Mouse (Mus musculus): Measurements from ENCODE around the gene Zfyve27.
A peak's percentile ranks its signal among the peaks of the same experiment; 100 is the strongest.

Zfyve27 gene

DNA sequence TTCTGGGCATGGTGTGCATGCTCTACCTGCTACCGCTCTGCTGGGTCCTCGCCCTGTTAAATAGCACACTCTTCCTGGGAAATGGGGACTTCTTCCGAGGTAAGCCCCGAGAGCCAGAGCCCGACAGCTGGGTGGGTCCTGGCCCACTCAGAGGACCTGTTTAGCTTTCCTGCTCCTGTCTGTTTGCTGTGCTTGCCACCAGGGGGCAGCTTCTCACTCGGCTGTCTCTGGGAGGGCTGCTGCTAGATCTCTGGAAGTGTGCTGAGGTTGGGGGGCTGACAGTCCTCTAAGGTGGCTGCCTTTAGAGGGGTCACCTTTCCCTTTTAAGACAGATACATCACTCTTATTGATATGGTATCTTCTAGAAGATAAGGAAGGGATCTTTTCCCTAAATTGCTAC is 18.9 kb downstream of the Zfyve27 start:
- DNase-seq, result peak; percentile 59

DNA sequence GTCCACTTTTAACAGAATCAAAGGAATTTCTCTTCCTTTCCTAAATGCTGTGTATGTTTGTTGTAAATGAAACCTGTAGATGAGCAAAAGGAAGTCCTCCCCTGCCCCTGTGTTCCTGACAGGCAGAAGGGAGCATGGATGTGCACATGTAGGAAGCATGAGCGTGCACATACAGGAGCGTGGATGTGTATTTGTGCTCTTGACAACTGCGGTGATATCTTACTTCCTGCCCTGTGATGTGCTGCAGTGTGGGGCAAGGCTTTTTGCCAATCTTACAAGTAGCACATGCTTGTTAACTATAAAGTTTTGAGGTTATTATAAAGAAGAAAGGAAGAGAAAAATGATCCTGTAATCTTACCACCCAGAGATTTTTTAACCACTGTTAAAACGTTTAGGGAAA is 26.0 kb downstream of the Zfyve27 start:
- DNase-seq, result no peak

DNA sequence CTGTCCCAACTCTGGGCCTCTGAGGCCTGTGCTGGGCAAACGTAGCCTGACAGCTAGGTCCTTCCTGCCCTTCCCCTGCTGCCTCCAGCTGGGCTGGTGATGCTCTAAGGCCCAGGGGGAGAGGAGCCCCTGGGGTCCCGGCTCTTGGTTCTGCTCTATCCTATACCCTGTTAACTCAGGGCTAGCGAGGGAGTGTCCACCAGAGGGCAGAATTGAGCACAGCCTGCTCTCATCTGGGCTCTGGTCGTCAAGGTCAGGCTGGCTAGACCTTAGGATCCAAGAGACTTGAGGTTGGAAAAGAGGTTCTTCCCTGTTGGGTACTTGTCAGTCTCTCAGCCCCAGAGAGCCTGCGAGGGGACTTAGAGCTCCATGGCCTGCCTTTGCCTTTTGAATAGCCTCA is 26.7 kb downstream of the Zfyve27 start:
- DNase-seq, result peak; percentile 75

DNA sequence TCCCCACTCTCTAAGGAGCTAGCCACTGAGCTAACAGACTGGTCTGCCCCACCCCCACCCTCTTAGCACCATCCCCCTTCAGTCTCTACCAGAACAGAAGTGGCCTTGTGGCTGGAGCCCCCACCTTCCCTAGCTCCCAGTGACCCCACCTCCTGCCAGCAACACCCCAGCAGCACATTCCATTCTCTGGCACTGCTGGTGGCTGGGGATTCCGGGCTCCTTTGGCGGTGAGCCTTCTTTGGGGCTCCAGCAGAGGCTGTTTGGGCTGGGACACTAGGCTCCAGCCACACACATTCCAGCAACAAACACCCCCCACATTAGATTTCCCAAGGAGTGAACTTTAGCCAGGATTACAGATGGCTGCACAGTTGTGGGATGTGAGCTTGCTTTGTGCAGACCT is 29.6 kb downstream of the Zfyve27 start:
- DNase-seq, result no peak

DNA sequence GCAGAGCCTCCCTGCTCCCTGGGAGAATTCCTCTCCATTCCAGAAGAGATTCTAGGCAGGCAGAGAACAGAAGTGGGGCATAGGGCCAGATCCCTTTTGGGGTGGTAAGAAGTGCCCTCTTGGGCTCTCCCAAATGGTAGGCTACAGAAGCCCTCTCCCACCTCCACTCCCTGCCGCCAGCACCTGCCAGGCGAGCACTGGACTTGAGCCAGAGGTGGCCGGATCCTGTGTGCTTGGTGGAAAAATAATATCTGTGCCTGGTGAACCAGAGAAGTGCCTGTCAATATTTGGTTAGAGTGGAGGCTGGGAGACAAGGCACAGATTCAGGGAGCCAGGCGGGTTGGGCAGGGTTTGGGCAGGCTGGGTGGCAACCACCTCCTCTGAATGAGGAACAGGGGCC is 32.6 kb downstream of the Zfyve27 start:
- DNase-seq, result no peak

DNA sequence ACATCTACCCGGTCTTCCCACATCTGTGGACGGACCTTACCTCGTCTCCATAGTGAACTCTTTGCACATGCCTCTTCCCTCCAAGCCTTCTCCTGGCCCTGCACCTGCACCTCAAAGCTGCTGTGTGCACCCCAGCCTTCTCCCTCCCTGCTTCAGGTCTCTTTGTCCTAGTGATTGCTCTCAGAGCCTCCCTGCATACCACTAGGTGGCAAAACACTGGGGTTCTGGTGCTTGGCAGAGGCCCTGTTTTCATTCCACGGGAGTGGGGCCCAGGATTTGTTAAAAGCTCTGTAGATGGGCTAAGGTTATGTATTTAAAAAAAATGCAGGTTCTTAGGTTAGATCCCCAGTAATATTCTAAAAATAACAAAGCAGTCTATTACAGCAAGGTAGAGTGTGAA is 33.3 kb downstream of the Zfyve27 start:
- no peak for DNase-seq

DNA sequence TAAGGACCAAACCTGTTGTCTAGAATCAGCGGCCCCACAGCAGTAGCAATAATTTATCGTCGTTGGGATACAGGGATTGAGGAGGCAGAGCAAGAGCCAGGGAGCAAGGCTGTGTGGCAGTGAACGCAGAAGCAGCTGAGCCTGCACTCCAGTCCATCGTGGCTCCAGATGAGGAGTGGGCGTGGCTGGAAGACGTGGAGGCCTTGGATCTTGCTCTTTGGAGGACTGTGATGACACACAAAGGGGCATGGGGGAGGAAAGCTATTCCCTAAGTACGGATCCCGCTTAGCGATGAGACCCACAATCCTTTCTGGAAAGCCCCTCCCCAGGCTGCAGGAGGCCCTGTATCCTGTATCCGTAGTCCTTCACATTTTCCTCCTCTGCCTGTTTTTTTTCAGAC is 34.3 kb downstream of the Zfyve27 start:
- no peak for DNase-seq

DNA sequence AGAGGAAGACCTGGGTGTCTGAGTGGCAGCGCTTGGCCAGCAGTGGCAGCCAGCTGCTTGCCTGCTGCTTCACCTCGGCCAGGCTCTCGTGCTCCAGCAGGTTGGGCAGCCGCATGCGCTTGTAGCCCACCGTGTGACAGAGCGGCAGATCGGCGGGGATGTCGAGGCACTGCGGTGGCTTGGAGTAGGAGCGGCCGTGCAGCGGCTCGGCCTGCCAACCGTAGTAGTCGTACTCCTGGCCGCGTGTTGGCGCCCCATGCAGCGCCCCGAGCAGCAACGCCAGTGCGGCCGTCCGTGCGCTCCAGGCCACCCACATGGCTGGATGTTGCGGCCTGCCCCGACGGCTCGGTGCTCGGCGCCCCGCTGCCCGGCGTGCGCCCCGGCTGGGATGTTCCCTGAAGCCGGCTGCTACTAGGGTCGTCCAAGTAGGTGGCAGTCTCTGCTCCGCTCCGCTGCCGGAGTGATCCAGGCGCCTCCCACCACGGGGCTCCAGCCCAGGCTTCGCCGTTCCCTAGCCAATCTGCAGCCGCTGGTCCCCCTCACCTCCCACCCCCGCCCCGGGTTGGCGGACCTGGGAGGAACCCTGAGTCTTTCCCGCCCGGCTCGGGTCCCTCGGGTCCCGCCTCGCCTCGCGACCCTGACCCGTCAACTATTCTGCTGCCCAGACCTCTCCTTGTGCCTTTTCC is 38.1 kb downstream of the Zfyve27 start, which contains the start of gene Sfrp5:
Sfrp5 (minus strand) TSS at position 557 of the 686 bp plus-strand sequence.
- DNase-seq, result no peak

DNA sequence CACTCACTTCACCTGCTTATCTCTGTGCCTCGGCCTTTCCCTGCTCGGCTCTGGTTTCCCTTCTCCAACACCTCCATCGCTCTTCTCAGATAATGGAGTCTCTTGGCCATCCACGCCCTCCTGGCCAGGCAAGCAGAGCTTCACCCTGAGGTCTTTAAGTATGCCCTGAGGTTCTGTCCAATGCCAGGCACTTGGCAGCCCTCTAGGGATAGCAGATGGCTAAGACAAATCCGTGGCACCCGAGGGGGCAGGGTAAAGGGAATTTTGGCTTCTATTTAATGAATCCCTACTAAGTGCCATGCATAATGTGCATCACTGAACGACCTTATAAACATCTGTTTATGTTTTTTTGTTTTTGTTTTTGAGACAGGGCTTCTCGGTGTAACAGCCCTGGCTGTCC is 38.7 kb downstream of the Zfyve27 start:
- no peak for DNase-seq

DNA sequence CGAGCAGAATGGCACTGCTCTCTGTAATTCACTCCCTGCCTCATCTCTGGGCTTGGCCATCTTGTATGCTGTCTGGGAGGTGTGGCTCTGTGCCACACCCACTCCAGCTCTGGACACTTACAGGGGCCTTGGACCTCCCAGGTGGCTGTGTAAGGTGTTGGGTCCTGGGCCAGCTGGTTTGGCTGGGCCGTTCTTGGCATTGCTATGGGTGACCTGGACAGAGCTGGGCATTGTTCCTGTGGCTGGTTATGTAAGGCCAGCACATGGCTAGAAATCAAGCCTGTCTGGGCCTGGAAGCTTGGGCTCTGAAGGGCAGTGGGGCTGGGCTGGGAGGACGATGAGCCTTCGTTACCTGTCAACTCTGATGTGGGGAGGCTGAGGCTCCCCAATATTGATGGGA is 40.6 kb downstream of the Zfyve27 start:
- DNase-seq, result no peak

DNA sequence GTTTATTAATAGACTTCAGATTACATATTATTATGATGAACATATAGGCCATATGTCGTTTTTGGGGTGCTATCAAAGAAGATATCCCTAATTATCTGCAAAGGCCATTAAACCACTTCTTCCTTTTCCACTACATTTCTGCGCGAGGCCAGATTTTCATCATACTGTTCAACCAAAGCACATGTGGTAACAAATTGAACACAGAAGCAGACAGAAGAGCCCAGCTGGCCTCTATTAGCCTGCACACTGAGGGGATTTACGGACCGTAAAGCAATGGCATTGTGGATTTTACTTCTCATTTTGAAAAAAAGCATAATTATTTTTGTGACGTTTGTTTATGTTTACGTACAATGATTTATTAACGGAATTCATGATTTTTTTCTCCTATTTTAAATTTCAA is 41.5 kb downstream of the Zfyve27 start:
- DNase-seq, result no peak

DNA sequence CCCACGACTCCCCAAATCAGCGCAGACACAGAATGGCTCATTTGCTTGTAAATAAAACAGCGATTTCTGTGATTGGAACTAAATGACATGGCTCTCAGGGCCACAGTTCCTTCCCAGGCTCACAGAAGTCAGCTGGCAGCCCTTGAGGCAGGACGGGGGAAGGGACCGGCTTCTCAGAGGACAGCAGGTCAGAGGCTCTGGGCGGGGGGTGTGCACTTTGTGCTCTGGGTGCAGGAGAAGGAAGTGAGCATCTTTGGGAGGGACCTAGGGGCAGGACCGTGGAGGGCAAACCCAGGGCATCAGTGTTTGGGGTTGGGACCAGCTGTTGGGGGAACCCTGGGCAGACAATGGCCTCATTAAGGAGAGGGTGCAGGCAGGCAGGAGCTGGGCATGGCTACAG is 45.7 kb downstream of the Zfyve27 start:
- no peak for DNase-seq

DNA sequence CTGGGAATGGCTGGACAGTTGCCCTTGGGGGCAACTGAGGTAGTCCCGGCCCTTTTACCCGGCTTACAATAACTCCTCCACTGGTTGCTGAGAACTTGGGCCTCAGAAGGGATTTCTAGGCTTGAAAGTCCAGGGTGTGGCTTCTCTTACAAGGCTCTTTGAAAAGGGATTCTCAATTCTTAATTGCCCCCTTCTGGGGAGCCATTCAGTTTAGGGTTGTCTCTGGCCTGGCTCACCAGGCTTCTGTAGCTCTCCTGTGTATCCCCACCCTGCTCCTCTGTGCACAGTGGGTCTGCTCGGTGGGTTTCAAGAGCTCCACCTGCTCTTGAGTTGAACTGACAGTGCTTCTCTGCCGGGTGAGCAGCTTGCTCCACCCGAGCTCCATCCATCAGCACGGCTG is 46.2 kb downstream of the Zfyve27 start:
- no peak for DNase-seq

DNA sequence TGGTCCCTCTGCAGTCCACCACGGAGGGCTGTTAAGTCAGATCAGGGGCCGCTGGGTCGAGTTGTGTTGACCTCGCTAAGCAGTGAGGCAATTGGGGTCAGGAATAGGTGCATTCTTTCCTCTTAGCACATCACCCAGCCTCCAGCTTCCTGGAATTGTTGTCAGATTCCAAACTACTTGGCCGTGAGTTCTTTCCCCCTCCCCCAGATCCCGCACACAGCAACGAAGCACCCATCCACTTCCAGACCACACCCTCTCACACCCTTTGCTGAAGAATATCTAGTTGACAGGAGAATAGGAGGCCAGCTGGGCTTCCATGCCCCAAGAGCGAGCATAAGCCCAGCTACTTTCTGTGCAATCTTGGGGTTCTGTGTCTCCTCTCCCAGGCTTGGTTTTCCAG is 48.2 kb downstream of the Zfyve27 start:
- DNase-seq, result no peak

DNA sequence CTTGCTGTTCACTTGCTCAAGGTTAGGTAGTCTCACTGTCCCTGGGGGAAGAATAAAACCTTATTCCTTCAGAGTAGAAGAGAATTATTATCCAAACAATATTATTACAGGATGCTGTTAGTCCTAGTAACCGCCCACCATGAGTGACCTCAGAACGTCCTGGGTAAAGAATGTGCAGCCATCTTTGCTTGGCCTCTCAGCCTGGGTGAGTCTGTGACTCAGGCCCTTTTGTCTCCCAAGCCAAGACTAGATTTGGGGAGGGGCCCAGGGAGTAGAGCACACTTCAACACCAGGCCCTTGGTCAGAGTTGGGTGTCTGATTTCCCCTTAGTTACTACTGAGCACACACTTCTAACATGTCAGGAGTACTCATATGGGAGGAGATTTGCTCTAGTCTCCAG is 50.9 kb downstream of the Zfyve27 start:
- no peak for DNase-seq

DNA sequence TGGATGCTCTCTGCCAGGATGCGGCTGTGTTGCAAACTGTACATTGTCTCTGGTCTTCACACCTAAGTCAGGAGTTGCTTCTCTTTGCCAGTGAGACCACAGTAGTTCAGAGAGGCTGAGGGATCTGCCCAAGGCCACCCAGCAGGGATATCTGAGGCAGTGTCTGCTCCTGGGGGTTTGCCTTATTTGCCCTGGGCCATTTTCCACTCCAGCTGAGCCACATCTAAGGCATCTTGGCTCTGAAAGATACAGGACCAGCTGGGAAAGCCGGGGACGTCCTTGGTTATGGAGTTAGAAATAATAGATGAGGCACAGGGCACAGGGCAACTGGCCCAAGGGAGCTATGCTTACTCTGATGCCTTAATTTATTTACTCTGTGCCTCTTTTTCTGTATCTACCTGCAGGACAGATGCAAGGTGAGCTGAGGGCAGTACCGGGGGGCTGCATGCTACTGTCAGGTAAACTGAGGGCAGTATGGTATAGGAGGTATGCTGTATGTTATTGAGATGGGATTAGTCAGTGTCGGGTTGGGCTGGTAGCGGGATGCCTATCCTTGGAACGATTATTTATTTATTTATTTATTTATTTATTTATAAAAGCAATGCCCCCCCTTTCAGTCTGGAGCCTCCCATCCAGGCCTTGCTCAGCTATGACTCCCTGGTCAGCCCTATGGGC is 53.1 kb downstream of the Zfyve27 start:
- DNase-seq, result no peak

DNA sequence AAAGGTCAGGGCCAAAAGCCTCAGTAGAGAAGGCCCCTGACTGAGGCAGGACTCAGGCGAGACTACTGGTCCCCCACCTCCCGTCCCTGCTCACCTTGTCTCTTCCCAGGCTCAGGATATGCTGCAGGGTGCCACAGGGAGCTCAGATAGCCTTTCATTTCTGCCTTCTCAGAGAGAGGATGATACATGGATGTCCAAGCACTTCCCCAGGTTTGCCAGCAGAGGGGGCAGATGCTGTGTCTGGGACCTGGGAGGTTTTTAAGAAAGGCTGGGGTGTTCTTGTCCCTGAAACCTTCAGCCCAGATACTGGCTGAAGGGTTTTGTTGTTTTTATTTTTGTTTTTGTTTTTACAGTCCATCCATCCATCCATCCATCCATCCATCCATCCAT is 53.6 kb downstream of the Zfyve27 start:
- DNase-seq, result peak; percentile 56

DNA sequence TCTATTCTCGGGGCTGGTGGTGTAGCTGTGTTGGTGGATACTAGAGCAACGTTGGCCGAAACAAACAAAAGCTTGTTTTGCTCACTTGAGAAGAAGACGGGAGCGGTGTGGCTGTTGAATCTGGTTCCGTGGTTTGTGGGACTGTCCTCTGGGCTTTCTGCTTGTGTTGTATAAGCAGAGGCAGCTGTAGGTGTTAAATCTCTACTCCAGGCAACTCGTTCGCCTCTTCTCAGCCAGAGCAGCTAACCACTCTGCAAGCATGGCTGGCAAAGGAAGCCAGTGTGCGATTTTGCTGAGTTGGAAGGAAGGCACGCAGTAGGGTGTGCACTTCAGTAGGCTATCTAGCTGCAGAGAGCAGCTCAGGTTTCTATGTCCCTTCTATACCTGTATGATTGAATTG is 62.7 kb downstream of the Zfyve27 start:
- no peak for DNase-seq

DNA sequence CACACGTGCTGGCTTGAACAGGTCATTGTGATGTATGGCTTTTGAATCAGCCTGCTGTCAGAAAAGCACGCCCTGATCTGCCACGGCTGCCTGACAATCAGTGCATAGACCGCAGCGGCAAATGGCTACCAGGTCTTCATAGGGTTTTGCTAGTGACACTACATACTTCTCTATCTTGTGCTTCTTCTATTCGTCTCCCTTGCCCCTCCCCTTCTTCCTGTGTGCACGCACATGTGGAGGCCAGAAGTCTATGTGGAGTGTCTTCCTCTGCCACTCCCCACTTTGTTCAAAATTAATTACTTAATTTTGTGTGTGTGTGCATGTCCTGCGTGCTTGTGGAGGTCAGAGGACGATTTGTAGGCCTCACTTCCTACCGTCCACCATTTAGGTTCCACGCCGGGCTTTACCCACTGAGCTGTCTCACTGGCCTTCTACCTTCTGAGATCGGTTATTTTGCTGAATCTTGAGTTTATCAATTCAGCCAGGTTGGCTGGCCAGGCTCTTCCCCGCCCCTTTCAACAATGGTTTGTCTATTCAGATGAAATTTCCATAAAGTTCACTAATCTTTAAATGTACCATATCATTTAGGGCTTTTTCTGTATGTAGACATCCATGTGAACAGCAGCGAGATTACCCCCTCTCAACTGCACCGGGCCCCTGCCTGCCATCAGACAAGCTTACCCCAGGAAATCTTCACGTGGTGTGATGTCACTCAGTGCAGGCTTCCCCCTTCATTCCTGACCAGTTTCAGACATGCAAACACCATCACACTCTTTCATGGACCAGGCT is 65.9 kb downstream of the Zfyve27 start:
- DNase-seq, result no peak

DNA sequence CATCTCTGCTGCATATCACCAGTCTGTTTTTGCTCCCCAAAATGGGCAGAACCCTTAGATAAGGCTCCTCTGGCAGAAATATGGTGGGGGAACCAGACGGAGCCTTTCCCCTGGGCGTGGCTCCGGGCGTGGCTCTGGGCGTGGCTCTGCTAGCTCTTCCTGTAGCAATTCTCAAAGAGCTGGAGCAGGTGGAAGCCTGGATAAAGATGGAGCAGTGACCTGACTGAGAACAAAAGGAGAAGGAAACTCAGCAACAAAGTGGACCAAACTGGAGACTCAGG is 66.5 kb downstream of the Zfyve27 start:
- no peak for DNase-seq

DNA sequence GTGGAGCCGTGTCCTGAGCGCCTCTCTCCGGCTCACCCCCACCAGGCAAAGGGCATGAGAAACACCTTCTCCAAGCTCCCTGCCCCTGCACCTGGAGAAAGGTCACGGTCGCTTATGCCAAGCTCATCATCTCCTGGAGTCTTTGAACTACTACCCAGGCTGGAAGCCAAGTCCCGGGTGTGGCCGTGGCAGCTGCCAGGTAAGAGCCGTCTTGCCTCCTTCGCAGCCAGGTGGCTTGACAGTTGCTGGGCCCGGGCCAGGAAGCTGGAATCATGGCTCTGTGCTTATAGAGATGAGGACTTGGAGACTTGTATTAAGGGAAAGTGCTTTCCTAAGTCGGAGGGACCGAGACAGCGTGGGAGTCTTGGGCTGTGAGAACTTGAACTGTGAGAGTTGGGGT is 67.2 kb downstream of the Zfyve27 start:
- no peak for DNase-seq

DNA sequence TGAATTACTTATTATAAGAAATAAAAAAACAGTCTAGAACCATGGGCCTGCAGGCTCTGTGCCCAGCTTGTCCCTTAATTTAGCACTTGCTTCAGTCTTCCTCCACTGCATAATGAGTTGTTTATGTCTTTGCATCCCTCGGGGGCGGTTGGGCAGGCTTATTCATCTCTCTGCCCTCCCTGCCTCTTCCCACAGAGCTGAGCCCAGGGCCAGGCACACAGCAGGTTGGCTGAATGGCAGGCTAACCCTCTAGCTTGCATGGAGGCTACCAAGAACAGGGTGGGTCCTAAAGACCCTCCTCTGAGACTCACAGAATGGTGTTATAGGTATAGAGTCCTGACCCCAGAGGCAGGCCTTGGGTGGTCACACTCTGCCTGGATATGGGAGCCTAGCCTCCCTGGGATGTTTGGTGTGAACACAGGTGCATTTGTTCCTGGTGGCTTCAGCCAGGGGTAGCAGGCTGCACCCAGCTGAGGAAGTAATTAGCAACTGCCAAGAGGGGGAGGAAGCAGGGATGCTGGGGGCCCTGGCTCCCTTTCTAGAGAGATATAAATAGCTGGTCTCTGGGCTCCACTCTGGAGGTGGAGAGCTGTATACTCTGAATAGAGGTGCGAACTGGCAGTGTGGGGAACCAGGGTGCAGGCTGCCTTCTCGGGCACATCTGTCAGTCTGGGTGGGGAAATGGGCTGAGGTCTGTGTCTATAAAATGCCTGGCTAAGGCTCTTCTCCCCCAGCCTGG is 74.0 kb downstream of the Zfyve27 start:
- DNase-seq, result no peak

DNA sequence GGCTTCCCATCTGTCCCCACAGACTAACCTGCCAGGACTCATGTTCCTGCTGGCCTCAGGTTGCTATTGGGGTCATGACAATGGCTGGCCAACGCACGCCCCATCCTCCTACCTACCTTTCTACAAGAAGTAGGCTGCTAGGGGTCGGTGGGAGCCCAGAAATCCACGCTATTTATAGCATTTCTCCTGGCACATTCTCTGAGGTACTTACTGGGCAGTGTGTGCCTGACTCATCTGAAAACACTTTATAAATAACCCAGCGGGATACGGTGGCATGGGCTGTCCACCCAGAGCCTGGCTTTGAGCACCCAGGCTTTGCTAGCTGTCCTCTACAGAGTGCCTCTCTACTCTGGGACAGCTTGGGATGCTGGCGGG is 74.6 kb downstream of the Zfyve27 start:
- DNase-seq, result no peak

DNA sequence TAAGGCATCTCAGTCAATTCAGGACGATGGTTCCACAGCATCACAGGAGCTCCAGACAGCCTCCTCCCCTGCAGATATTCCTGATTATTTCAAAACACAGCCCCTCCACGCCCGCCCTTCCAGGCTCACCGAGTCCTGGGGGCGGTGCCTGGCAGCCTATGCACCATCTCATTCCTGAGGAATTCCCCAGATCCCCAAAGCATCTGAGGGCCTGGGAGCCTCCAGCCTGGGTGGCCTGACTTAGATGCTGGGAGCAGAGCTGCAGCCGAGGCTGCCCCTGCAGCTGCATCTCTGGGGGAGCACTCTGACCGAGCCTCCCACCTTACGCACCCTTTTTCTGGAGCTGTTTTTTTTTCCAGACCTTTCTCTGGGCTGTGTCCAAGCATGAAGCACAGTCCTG is 77.1 kb downstream of the Zfyve27 start:
- no peak for DNase-seq

Measured in thymus, postnatal 4 days (tissue).